Comparison of ENCODE assay signal across 20 mouse cellular contexts in genomic region chr4:59802792-59803191, GRCm38 (mm10). TPM values are rescaled to one million over a fixed set of nuclear protein-coding genes. Genes with fewer than 3 reads are reported as not detected.
A peak's percentile ranks its signal among the peaks of the same experiment; 100 is the strongest.
DNase-seq lines count a peak whose midpoint lies in the region; ATAC-seq and TF ChIP-seq lines count a peak whose summit lies in the region.
"Had no signal": no experiment of that assay in that cellular context is flagged by ENCODE, and none has a peak within 500 bp of the region (broad histone marks: within the 10 kb centered on the region; RNA-seq: fewer than 3 reads in every experiment).

No protein-coding gene starts in this region.

- TF ChIP-seq EP300 in CH12.LX (IDR thresholded peaks at IDR 0.05; ENCODE audit: low read length) (no peak), MEL (IDR thresholded peaks at IDR 0.05; ENCODE audit: low read depth in 1 of 2, low read length in 2 of 2) (peak; percentile 31 to 80; a peak in 2 of 4 replicates)

- intact Hi-C loops in gastrocnemius, postnatal 36 days (cut with DNase I), result no loop called here

- TF ChIP-seq RAD21 in CH12.LX (IDR thresholded peaks at IDR 0.05; ENCODE audit: low read depth, low read length), result no peak
- no peak for TF ChIP-seq RAD21 in MEL (IDR thresholded peaks at IDR 0.05; ENCODE audit: low read depth, low read length)

- DNase-seq in CH12.LX (ENCODE audit: extremely low read depth) (no peak), MEL (ENCODE audit: low read depth, low spot score) (peak; percentile 80), liver (peak; percentile 40)
- no peak for DNase-seq in kidney, adult 9 months
- no peak for DNase-seq in midbrain, embryonic 11.5 days (ENCODE audit: low spot score, missing footprints)
- DNase-seq in frontal cortex, postnatal 25 days (ENCODE audit: low spot score in 2 of 2), result no peak
- DNase-seq in gastrocnemius, postnatal 36 days, result no peak
- DNase-seq: adrenal gland, adult 2 months; cerebellum, adult 11-12 months; cerebellum, postnatal 10 days; embryo, embryonic 11 days; lung, postnatal 4 days had no signal

- ATAC-seq in liver, embryonic 16.5 days (ENCODE audit: low read depth), result peak; percentile 69
- no peak for ATAC-seq in midbrain, embryonic 11.5 days (ENCODE audit: low FRiP score)
- ATAC-seq: forebrain, embryonic 14.5 days; hindbrain, postnatal 0 days; intestine, embryonic 16.5 days; Patski had no signal

- H3K9ac ChIP-seq in CH12.LX (ENCODE audit: insufficient read depth, low read depth), result no peak overlapping the region
- H3K9ac ChIP-seq in MEL (ENCODE audit: control insufficient read depth, low read depth, low read length, poor library complexity, severe bottlenecking), result no peak overlapping the region
- H3K9ac ChIP-seq in liver, embryonic 16.5 days (ENCODE audit: low read depth, low read length), result no peak overlapping the region
- no peak overlapping the region for H3K9ac ChIP-seq in midbrain, embryonic 11.5 days (ENCODE audit: low read length)
- H3K9ac ChIP-seq: embryonic facial prominence, embryonic 13.5 days; midbrain, embryonic 12.5 days had no signal

- H3K27me3 ChIP-seq in CH12.LX (replicated peaks), result no peaks in the 10 kb centered on the region
- H3K27me3 ChIP-seq in MEL (ENCODE audit: control insufficient read depth in 1 of 2, insufficient read depth in 2 of 2, low read length in 2 of 2), result no peaks in the 10 kb centered on the region
- no peaks in the 10 kb centered on the region for H3K27me3 ChIP-seq in liver, embryonic 16.5 days (ENCODE audit: control insufficient read depth, insufficient read depth, low read depth, low read length)
- no peaks in the 10 kb centered on the region for H3K27me3 ChIP-seq in midbrain, embryonic 11.5 days (ENCODE audit: control insufficient read depth, insufficient read depth, low read length)
- H3K27me3 ChIP-seq: embryonic facial prominence, embryonic 13.5 days; Patski had no signal

- in situ Hi-C loops in CH12.LX (cut with MboI; ENCODE audit: low pct_ligation_motif_present, low pct_unique_long_range_greater_than_20kb, low sequenced_read_pairs), result no loop called here

- H3K79me2 ChIP-seq in CH12.LX (replicated peaks; ENCODE audit: control insufficient read depth, extremely low read depth, insufficient read depth, poor library complexity, severe bottlenecking) (peaks cover 9% of the 10 kb centered on the region), MEL (ENCODE audit: control insufficient read depth, insufficient read depth, low read length, poor library complexity) (no peaks in the 10 kb centered on the region; the same call in 1 of the 2 replicates)

- no peak overlapping the region for H3K4me2 ChIP-seq in CH12.LX (ENCODE audit: insufficient read depth, low read depth, poor library complexity, severe bottlenecking)
- H3K4me2 ChIP-seq in liver, embryonic 16.5 days (ENCODE audit: low read depth, low read length), result no peak overlapping the region; the same call in 1 of the 2 replicates
- H3K4me2 ChIP-seq in midbrain, embryonic 11.5 days, result no peak overlapping the region
- H3K4me2 ChIP-seq: embryonic facial prominence, embryonic 13.5 days; midbrain, embryonic 12.5 days had no signal

- H3K4me1 ChIP-seq in CH12.LX (ENCODE audit: control insufficient read depth in 1 of 2, insufficient read depth in 2 of 2) (peaks cover 11 to 47% of the 10 kb centered on the region in 2 experiments), MEL (ENCODE audit: control insufficient read depth in 1 of 2, insufficient read depth in 2 of 2, low read length in 2 of 2) (peaks cover 12 to 28% of the 10 kb centered on the region in 2 experiments)
- H3K4me1 ChIP-seq in liver, embryonic 16.5 days (ENCODE audit: control insufficient read depth, low read depth, low read length), result peaks cover 31% of the 10 kb centered on the region
- peaks cover 4% of the 10 kb centered on the region for H3K4me1 ChIP-seq in midbrain, embryonic 11.5 days (ENCODE audit: control insufficient read depth, insufficient read depth, low read length)

- H3K9me3 ChIP-seq in CH12.LX (replicated peaks; ENCODE audit: low read length) (no peaks in the 10 kb centered on the region), MEL (replicated peaks; ENCODE audit: insufficient read depth, low read length) (no peaks in the 10 kb centered on the region)
- no peaks in the 10 kb centered on the region for H3K9me3 ChIP-seq in liver, embryonic 16.5 days (replicated peaks; ENCODE audit: control insufficient read depth, low read length)
- no peaks in the 10 kb centered on the region for H3K9me3 ChIP-seq in midbrain, embryonic 11.5 days (ENCODE audit: control insufficient read depth, low read length)
- H3K9me3 ChIP-seq: embryonic facial prominence, embryonic 13.5 days; midbrain, embryonic 12.5 days had no signal

- H3K4me3 ChIP-seq in CH12.LX (replicated peaks in 1 of 3; ENCODE audit: low read depth in 2 of 3, low read length in 2 of 3, poor library complexity in 1 of 3) (no peak overlapping the region), MEL (ENCODE audit: control insufficient read depth in 1 of 2, insufficient read depth in 1 of 2, low read depth in 2 of 2, low read length in 2 of 2) (no peak overlapping the region)
- no peak overlapping the region for H3K4me3 ChIP-seq in liver, embryonic 16.5 days (ENCODE audit: low read depth, low read length)
- H3K4me3 ChIP-seq in midbrain, embryonic 11.5 days (ENCODE audit: low read depth, low read length), result no peak overlapping the region
- H3K4me3 ChIP-seq: embryonic facial prominence, embryonic 13.5 days; midbrain, embryonic 12.5 days had no signal

- H3K36me3 ChIP-seq in CH12.LX (replicated peaks in 1 of 2; ENCODE audit: control insufficient read depth in 1 of 2, insufficient read depth in 1 of 2, low read length in 1 of 2) (peaks cover 0 to 3% of the 10 kb centered on the region in 2 experiments), MEL (ENCODE audit: control insufficient read depth in 1 of 2, insufficient read depth in 2 of 2, low read length in 2 of 2) (peaks cover 0 to 19% of the 10 kb centered on the region in 2 experiments; a peak in 2 of 4 replicates)
- H3K36me3 ChIP-seq in liver, embryonic 16.5 days (ENCODE audit: control insufficient read depth, insufficient read depth), result no peaks in the 10 kb centered on the region
- H3K36me3 ChIP-seq in midbrain, embryonic 11.5 days (ENCODE audit: control insufficient read depth, insufficient read depth, low read length), result no peaks in the 10 kb centered on the region
- H3K36me3 ChIP-seq: embryonic facial prominence, embryonic 13.5 days; midbrain, embryonic 12.5 days had no signal

- dilution Hi-C loops in CH12.LX (cut with MboI; ENCODE audit: extremely low pct_ligation_motif_present, extremely low pct_unique_long_range_greater_than_20kb, low sequenced_read_pairs), result no loop called here

- H3K27ac ChIP-seq in CH12.LX (ENCODE audit: insufficient read depth, low read depth) (no peak overlapping the region), MEL (ENCODE audit: control insufficient read depth, low read depth, low read length) (peak overlapping the region; percentile 85)
- peak overlapping the region; percentile 66 for H3K27ac ChIP-seq in liver, embryonic 16.5 days (ENCODE audit: low read length)
- H3K27ac ChIP-seq in midbrain, embryonic 11.5 days (ENCODE audit: low read depth, low read length), result no peak overlapping the region
- H3K27ac ChIP-seq: embryonic facial prominence, embryonic 13.5 days; hindbrain, postnatal 0 days; midbrain, embryonic 12.5 days; stomach, postnatal 0 days had no signal

- TF ChIP-seq CTCF in CH12.LX (conservative IDR thresholded peaks at IDR 0.05 in 1 of 2, IDR thresholded peaks at IDR 0.05 in 1 of 2; ENCODE audit: low read depth in 2 of 2, low read length in 2 of 2), result no peak
- no peak for TF ChIP-seq CTCF in MEL (IDR thresholded peaks at IDR 0.05 in 2 of 3, conservative IDR thresholded peaks at IDR 0.05 in 1 of 3; ENCODE audit: control insufficient read depth in 1 of 3, insufficient read depth in 1 of 3, low read depth in 2 of 3, low read length in 3 of 3, poor library complexity in 1 of 3, severe bottlenecking in 1 of 3)

- TF ChIP-seq POLR2A in CH12.LX (IDR thresholded peaks at IDR 0.05; ENCODE audit: low read depth, low read length), result no peak
- TF ChIP-seq POLR2A in MEL (IDR thresholded peaks at IDR 0.05; ENCODE audit: control insufficient read depth in 1 of 2, insufficient read depth in 1 of 2, low read depth in 1 of 2, low read length in 2 of 2, poor library complexity in 1 of 2), result no peak

- WGBS in liver, embryonic 16.5 days (ENCODE audit: insufficient replicate concordance), result 13% methylated on average over 4 of the region's 4 CpGs
- 73% methylated on average over 4 of the region's 4 CpGs for WGBS in midbrain, embryonic 11.5 days

TF ChIP-seq in CH12.LX, 34 proteins besides CTCF, POLR2A, EP300 and RAD21:
- TF ChIP-seq ZNF384 (IDR thresholded peaks at IDR 0.05; ENCODE audit: low read depth, low read length) (peak; percentile 40; the same call in 1 of the 2 replicates), MAZ (IDR thresholded peaks at IDR 0.05; ENCODE audit: low read depth, low read length) (no peak)

TF ChIP-seq in MEL, 35 proteins besides CTCF, POLR2A, EP300 and RAD21 (continues in another document):
- TF ChIP-seq RCOR1 (IDR thresholded peaks at IDR 0.05; ENCODE audit: low read depth, low read length) (no peak; the same call in 1 of the 2 replicates), MYB (IDR thresholded peaks at IDR 0.05; ENCODE audit: low read depth, low read length) (no peak), MAFK (IDR thresholded peaks at IDR 0.05; ENCODE audit: borderline replicate concordance, low read depth, low read length) (no peak), POLR2AphosphoS2 (IDR thresholded peaks at IDR 0.05; ENCODE audit: low read length) (no peak), TCF12 (IDR thresholded peaks at IDR 0.05; ENCODE audit: low read depth, low read length) (peak; percentile 82)

RNA-seq across cellular contexts. Expression of gene Inip, which starts 1.4 kb away (rescaled TPM):
- total RNA-seq in CH12.LX (2012; rRNA removed) (24.3 and 28.9 TPM in 2 replicates), CH12.LX (2014; rRNA removed) (67.1 and 73.2 TPM in 2 replicates), MEL (2012; rRNA removed) (40.8 and 50.3 TPM in 2 replicates)
- polyA plus RNA-seq in CH12.LX (2012; ENCODE audit: insufficient read length, low read depth) (32.5 and 38.5 TPM in 2 replicates), MEL (2012; ENCODE audit: insufficient read depth in 1 of 2, insufficient read length in 2 of 2, low read depth in 1 of 2, low replicate concordance in 2 of 2, missing spikeins in 1 of 2) (10 to 100 TPM in 1 of 2 experiments, not detected in 1; 42.4 TPM)
- 14.0 and 16.3 TPM in 2 replicates for polyA plus RNA-seq in liver, embryonic 16.5 days (2015; fragmentation: Nextera tagmentation; extraction: Ambion mirVana)
- 110 and 121 TPM in 2 replicates for polyA plus RNA-seq in midbrain, embryonic 11.5 days (2014; fragmentation: Nextera tagmentation; extraction: Ambion mirVana)
- total RNA-seq in gastrocnemius, postnatal 36 days (2021), result 1 to 10 TPM; 1.9 to 3.9 TPM

RNA-seq across cellular contexts. Expression of gene Snx30, which starts 2.8 kb away (rescaled TPM):
- total RNA-seq in CH12.LX (2012; rRNA removed) (8.1 and 8.4 TPM in 2 replicates), CH12.LX (2014; rRNA removed) (7.9 and 9.7 TPM in 2 replicates), MEL (2012; rRNA removed) (4.1 and 4.2 TPM in 2 replicates)
- polyA plus RNA-seq in CH12.LX (2012; ENCODE audit: insufficient read length, low read depth) (15.9 and 16.9 TPM in 2 replicates), MEL (2012; ENCODE audit: insufficient read depth in 1 of 2, insufficient read length in 2 of 2, low read depth in 1 of 2, low replicate concordance in 2 of 2, missing spikeins in 1 of 2) (1 to 10 TPM in 1 of 2 experiments, not detected in 1; 8.6 TPM)
- polyA plus RNA-seq in liver, embryonic 16.5 days (2015; fragmentation: Nextera tagmentation; extraction: Ambion mirVana), result 3.6 and 5.0 TPM in 2 replicates
- polyA plus RNA-seq in midbrain, embryonic 11.5 days (2014; fragmentation: Nextera tagmentation; extraction: Ambion mirVana), result 11.8 and 12.3 TPM in 2 replicates
- total RNA-seq in gastrocnemius, postnatal 36 days (2021), result 1 to 10 TPM; 2.4 to 3.4 TPM

Comparison
In these comparisons a context has a peak if more than half of its experiments do, and no peak if none do; other contexts are left out.
1. DNase-seq: peak in MEL (single experiment) and liver (single experiment); none in CH12.LX (single experiment), kidney, adult 9 months (single experiment), midbrain, embryonic 11.5 days (single experiment), frontal cortex, postnatal 25 days (0 of 2) and gastrocnemius, postnatal 36 days (0 of 2).
2. H3K27ac ChIP-seq: peak in MEL (single experiment) and liver, embryonic 16.5 days (single experiment); none in CH12.LX (single experiment) and midbrain, embryonic 11.5 days (single experiment).
3. Of the 35 proteins assayed by ChIP-seq in both MEL and CH12.LX: peak only in MEL: EP300, ETS1, SIN3A, TBP and TCF12; only in CH12.LX: none; in both: ZNF384; in neither: 29.